Mouse (Mus musculus) lung, postnatal 0 days (tissue): Measurements from ENCODE around the gene Tmprss11a.

Source experiments
- CTCF ChIP-seq: IDR thresholded peaks from 2 replicates; pipeline ENCODE4 v1.5.1; 2016; ENCODE audit warnings: antibody characterized with exemption, mild to moderate bottlenecking
- EP300 ChIP-seq: IDR thresholded peaks from 2 replicates; pipeline ENCODE4 v1.6.1; 2016; ENCODE audit warnings: antibody characterized with exemption, mild to moderate bottlenecking, control low read depth

DNA sequence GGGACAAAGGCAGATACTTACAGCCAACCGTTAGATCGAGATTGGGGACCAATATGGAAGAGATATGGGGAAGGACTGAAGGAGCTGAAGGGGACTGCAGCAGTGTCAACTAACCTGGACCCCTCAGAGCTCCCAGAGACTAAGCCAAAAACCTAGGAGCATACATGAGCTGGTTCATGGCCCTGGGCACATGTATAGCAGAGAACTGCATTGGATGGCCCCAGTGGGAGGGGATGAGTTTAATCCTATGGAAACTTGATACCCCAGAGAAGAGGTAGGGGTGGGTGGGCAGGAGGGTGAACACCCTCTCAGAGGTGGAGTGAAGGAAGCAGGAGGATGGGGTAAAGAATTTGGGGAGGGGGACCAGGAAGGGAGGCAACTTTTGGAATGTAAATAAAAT, 60.8 kb downstream of the Tmprss11a start:
- TF ChIP-seq CTCF (no peak), EP300 (no peak)
